Mouse (Mus musculus) liver, postnatal 0 days (tissue): ENCODE results near the gene Ppp6r3. TPM values are rescaled to one million over a fixed set of nuclear protein-coding genes. Genes with fewer than 3 reads are reported as not detected.
A peak's percentile ranks its signal among the peaks of the same experiment; 100 is the strongest.

Experiments
- ATAC-seq: fragments of 200-750 bp; cut with Nextera tagmentation; 2 replicates; pipeline ENCODE4 v1.8.0; 2017; ENCODE audit warnings: mild to moderate bottlenecking, moderate library complexity
- DNase-seq: peaks from one replicate; pipeline ENCODE4 v3.0.0-alpha.2; 2016
- H3K27ac ChIP-seq: fragments of 300-500 bp; sonication (generic); 2 replicates; pipeline ENCODE4 v1.5.1; 2014; ENCODE audit warnings: antibody characterized with exemption, moderate library complexity, mild to moderate bottlenecking, low read depth
- H3K27me3 ChIP-seq: fragments of 300-500 bp; sonication (generic); 2 replicates; pipeline ENCODE4 v1.6.1; 2014; ENCODE audit warnings: low read length, control low read depth, mixed read lengths; ENCODE audit not compliant: insufficient read depth
- H3K36me3 ChIP-seq: fragments of 300-500 bp; sonication (generic); replicated peaks from 2 replicates; pipeline ENCODE4 v1.6.1; 2014; ENCODE audit warnings: mild to moderate bottlenecking, control low read depth, low read length, moderate library complexity, mixed read lengths; ENCODE audit not compliant: insufficient read depth
- H3K4me1 ChIP-seq: fragments of 300-500 bp; sonication (generic); 2 replicates; pipeline ENCODE4 v1.6.1; 2014; ENCODE audit warnings: antibody characterized with exemption, mild to moderate bottlenecking, control low read depth; ENCODE audit not compliant: insufficient read depth
- H3K4me2 ChIP-seq: fragments of 300-500 bp; sonication (generic); 2 replicates; pipeline ENCODE4 v1.6.1; 2014; ENCODE audit warnings: low read depth, mild to moderate bottlenecking, low read length, moderate library complexity, mixed read lengths
- H3K4me3 ChIP-seq: fragments of 300-500 bp; sonication (generic); 2 replicates; pipeline ENCODE4 v1.5.1; 2014; ENCODE audit warnings: low read depth, low read length
- H3K9ac ChIP-seq: fragments of 300-500 bp; sonication (generic); replicated peaks from 2 replicates; pipeline ENCODE4 v1.6.1; 2014; ENCODE audit warnings: mild to moderate bottlenecking, moderate library complexity
- H3K9me3 ChIP-seq: fragments of 300-500 bp; sonication (generic); 2 replicates; pipeline ENCODE4 v1.6.1; 2016; ENCODE audit warnings: mild to moderate bottlenecking, control low read depth, low read length, mixed read lengths
- CTCF ChIP-seq: sonication (generic); IDR thresholded peaks from 2 replicates; pipeline ENCODE4 v1.5.1; 2016; ENCODE audit warnings: antibody characterized with exemption, low read depth
- EP300 ChIP-seq: IDR thresholded peaks from 2 replicates; pipeline ENCODE4 v1.6.1; 2016; ENCODE audit warnings: antibody characterized with exemption, low read depth, mild to moderate bottlenecking
- WGBS: fragments of 180-500 bp; shearing (Covaris S2); extraction: QIAGEN DNeasy Blood & Tissue Kit; methylation state at CpG from one replicate; pipeline ENCODE4 v1.1.7; 2014; ENCODE audit not compliant: insufficient replicate concordance; 5-methylcytosine and 5-hydroxymethylcytosine counted together
- polyA plus RNA-seq: library from polyadenylated mRNA; unstranded; fragments of >200 nt; fragmentation: Nextera tagmentation; extraction: Ambion mirVana; gene quantifications from 2 replicates; pipeline ENCODE4 v1.2.1, GENCODE M21; 2015

The Ppp6r3 gene
- polyA plus RNA-seq, result 14.5 and 16.4 TPM in 2 replicates

DNA sequence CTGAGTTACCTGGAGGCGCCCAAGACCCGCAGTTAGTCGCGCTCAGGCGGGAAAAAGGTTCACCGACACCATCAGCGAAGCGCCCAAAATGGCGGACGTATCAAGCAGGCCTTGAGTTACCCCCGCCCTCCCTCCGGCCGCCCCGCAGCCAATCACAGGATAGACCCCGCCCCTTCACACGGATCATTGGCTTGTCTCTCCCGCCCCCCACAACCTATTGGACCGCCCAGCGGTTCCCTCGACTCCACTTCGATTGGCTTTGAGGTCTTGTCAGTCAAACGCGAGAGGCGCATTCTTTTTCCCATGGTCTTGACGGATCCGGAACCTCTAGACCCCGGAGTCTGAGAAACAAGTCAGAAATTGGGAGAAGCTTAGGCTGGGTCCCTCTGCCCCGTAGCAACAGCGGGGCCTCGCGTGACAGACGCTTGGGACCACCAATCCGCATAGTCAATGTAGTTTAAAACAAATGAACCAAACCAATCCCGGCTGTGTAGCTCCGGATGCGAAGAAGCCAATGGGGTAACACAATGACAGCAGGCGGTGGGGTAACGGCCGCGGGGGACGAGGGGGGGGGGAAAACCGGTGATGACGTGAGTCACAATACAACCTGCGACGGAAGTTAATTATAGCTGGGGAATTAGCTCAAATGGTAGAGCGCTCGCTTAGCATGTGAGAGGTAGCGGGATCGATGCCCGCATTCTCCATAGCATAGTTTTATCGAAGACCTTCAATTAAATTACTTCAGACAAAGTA is at the start of gene Ppp6r3:
Gene Ppp6r3 (minus strand): TSS at position 118 of the 753 bp plus-strand sequence.
- Histone ChIP-seq H3K4me3 (peak within 1 kb of the TSS; percentile 92), H3K9me3 (no peaks in the 10 kb centered on the region), H3K27ac (peak within 1 kb of the TSS; percentile 95), H3K27me3 (no peaks in the 10 kb centered on the region), H3K36me3 (no peaks in the 10 kb centered on the region), H3K9ac (peak within 1 kb of the TSS; percentile 94), H3K4me2 (peak within 1 kb of the TSS; percentile 82), H3K4me1 (peaks cover 37% of the 10 kb centered on the region)
- TF ChIP-seq EP300, result peak; percentile 56; the same call in 1 of the 2 replicates
- TF ChIP-seq CTCF, result no peak
- ATAC-seq (peak; percentile 97), DNase-seq (peak; percentile 99)
- under 1% methylated on average over 50 of the region's 51 CpGs for WGBS

DNA sequence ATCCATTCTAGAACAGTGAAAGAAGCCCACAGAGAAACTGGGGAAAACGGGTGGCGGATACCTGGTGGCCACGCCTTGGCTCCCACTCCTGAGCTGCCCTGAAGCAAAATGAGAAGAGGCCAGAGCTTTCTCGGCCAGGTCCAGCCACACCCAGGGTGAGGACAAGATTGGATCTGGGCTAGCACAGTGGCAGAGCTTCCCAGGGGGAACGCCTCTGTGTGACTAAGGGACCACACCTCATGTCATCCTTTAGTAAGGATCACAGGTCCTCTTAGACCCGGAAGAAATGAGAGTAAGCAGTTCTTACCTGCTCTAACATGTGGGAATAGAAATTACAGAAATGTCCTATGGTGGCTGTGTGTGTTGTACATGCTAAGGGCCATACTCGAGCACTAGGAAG is 49.6 kb upstream of the Ppp6r3 start:
- ATAC-seq (no peak), DNase-seq (no peak)
- Histone ChIP-seq H3K4me3 (no peak overlapping the region), H3K4me2 (no peak overlapping the region), H3K9me3 (no peaks in the 10 kb centered on the region), H3K27me3 (no peaks in the 10 kb centered on the region), H3K4me1 (no peaks in the 10 kb centered on the region), H3K36me3 (peaks cover 47% of the 10 kb centered on the region), H3K9ac (no peak overlapping the region), H3K27ac (no peak overlapping the region)
- TF ChIP-seq EP300 (no peak), CTCF (no peak)
- 75% methylated on average over 7 of the region's 7 CpGs for WGBS

DNA sequence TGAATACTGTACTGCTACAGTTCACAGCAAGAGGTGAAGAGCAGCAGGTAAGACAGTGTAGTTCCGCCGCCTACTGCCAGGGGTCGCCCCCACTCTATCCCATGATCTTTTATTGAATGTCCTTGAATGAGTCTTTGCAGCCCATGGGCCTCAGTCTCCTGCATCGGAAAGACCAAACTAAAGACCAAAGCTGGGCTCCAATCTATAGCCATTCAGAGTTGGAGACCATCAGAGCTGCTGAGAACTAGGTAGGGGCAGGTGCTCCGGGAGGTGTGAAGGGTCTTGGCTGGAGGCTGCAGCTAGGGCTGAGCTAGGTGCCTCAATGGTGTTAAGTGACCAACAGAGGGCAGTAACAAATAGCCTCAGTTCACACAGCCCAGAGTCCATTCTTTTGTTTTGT is 48.3 kb upstream of the Ppp6r3 start:
- peak; percentile 58; the same call in 1 of the 2 replicates for ATAC-seq
- peak; percentile 74 for DNase-seq
- Histone ChIP-seq H3K4me1 (no peaks in the 10 kb centered on the region), H3K4me2 (no peak overlapping the region), H3K4me3 (no peak overlapping the region), H3K36me3 (peaks cover 56% of the 10 kb centered on the region), H3K9me3 (no peaks in the 10 kb centered on the region), H3K9ac (no peak overlapping the region), H3K27me3 (no peaks in the 10 kb centered on the region), H3K27ac (no peak overlapping the region)
- 68% methylated on average over 5 of the region's 5 CpGs for WGBS
- TF ChIP-seq EP300 (no peak), CTCF (peak; percentile 79)

GRCm38 (mm10) chr19:3623294-3623693 is 47.7 kb upstream of the Ppp6r3 start:
- TF ChIP-seq EP300, result no peak
- no peak for TF ChIP-seq CTCF
- Histone ChIP-seq H3K4me2 (no peak overlapping the region), H3K27ac (no peak overlapping the region), H3K9ac (no peak overlapping the region), H3K27me3 (no peaks in the 10 kb centered on the region), H3K4me1 (no peaks in the 10 kb centered on the region), H3K9me3 (no peaks in the 10 kb centered on the region), H3K4me3 (no peak overlapping the region), H3K36me3 (peaks cover 57% of the 10 kb centered on the region)
- ATAC-seq (no peak), DNase-seq (no peak)
- 87% methylated on average over 4 of the region's 4 CpGs for WGBS

GRCm38 (mm10) chr19:3620871-3621270 is 45.3 kb upstream of the Ppp6r3 start:
- Histone ChIP-seq H3K36me3 (peaks cover 52% of the 10 kb centered on the region), H3K27ac (no peak overlapping the region), H3K4me1 (no peaks in the 10 kb centered on the region), H3K4me2 (no peak overlapping the region), H3K27me3 (no peaks in the 10 kb centered on the region), H3K4me3 (no peak overlapping the region), H3K9me3 (no peaks in the 10 kb centered on the region), H3K9ac (no peak overlapping the region)
- DNase-seq (no peak), ATAC-seq (no peak)
- 89% methylated on average over 10 of the region's 10 CpGs for WGBS
- TF ChIP-seq EP300 (no peak), CTCF (no peak)

GRCm38 (mm10) chr19:3619359-3619758 is 43.8 kb upstream of the Ppp6r3 start:
- peaks cover 67% of the 10 kb centered on the region for H3K36me3 ChIP-seq
- no peak overlapping the region for H3K4me3 ChIP-seq
- no peaks in the 10 kb centered on the region for H3K9me3 ChIP-seq
- no peak overlapping the region for H3K4me2 ChIP-seq
- no peak overlapping the region for H3K27ac ChIP-seq
- TF ChIP-seq CTCF (peak; percentile 59), EP300 (no peak)
- H3K4me1 ChIP-seq, result no peaks in the 10 kb centered on the region
- DNase-seq, result no peak
- no peak for ATAC-seq
- 76% methylated on average over 2 of the region's 2 CpGs for WGBS
- H3K9ac ChIP-seq, result no peak overlapping the region
- H3K27me3 ChIP-seq, result no peaks in the 10 kb centered on the region
